Mouse (Mus musculus) gonadal fat pad, adult 2 months (tissue): Measurements from ENCODE around the gene Vim. TPM values are rescaled to one million over a fixed set of nuclear protein-coding genes. Genes with fewer than 3 reads are reported as not detected.

Experiments used
- polyA plus RNA-seq: library from polyadenylated mRNA; depleted of rRNA; stranded (reverse); fragments of >200 nt; gene quantifications from 2 replicates; pipeline ENCODE4 v1.2.3, GENCODE M21; 2012; rRNA removed

Vim gene
- polyA plus RNA-seq, 1 experiment, result 2,305 TPM

Other genes with a start within 250 kb of the Vim start
- 0.04 and 0.07 TPM in 2 replicates for gene Cubn, start 82.1 kb upstream of the Vim start, polyA plus RNA-seq
- gene Trdmt1, start 29.3 kb upstream of the Vim start, polyA plus RNA-seq, result 1.8 and 2.8 TPM in 2 replicates
- gene St8sia6, start 220.1 kb downstream of the Vim start, polyA plus RNA-seq, result 9.1 and 15.5 TPM in 2 replicates